ENCODE assay signal across 13 mouse cellular contexts in the genomic region with DNA sequence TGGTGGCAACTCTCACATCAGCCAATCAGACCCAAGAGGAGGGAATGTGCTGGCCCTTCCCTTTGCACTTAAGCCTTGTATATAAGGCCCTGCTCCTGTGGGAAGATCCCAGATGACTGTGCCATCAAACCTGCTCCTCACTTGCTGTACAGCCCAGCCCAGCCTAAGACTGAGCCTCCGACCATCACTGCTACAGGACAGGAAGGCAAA. TPM values are rescaled to one million over a fixed set of nuclear protein-coding genes. Genes with fewer than 3 reads are reported as not detected.
DNase-seq lines count a peak whose midpoint lies in the region; ATAC-seq lines count a peak whose summit lies in the region.
"Had no signal": no experiment of that assay in that cellular context is flagged by ENCODE, and none has a peak within 500 bp of the region (broad histone marks: within the 10 kb centered on the region; RNA-seq: fewer than 3 reads in every experiment).

Card14 (plus strand) TSS at position 111 of the 210 bp plus-strand sequence.

- WGBS in heart, embryonic 10.5 days, result 54% methylated on average over 1 of the region's 1 CpGs
- 48% methylated on average over 1 of the region's 1 CpGs for WGBS in hindbrain, embryonic 13.5 days
- WGBS in hindbrain, embryonic 11.5 days, result 47% methylated on average over 1 of the region's 1 CpGs
- 38% methylated on average over 1 of the region's 1 CpGs for WGBS in intestine, embryonic 16.5 days
- WGBS in neural tube, embryonic 13.5 days, result 65% methylated on average over 1 of the region's 1 CpGs
- 46% methylated on average over 1 of the region's 1 CpGs for WGBS in liver, embryonic 11.5 days

- no peak within 1 kb of the TSS for H3K4me2 ChIP-seq in hindbrain, embryonic 13.5 days
- H3K4me2 ChIP-seq in hindbrain, embryonic 11.5 days (replicated peaks; ENCODE audit: low read depth, low read length), result no peak within 1 kb of the TSS
- no peak within 1 kb of the TSS for H3K4me2 ChIP-seq in intestine, embryonic 16.5 days (ENCODE audit: low read depth, low read length)
- no peak within 1 kb of the TSS for H3K4me2 ChIP-seq in neural tube, embryonic 13.5 days
- no peak within 1 kb of the TSS for H3K4me2 ChIP-seq in liver, embryonic 11.5 days
- H3K4me2 ChIP-seq: kidney, embryonic 15.5 days; liver, embryonic 12.5 days had no signal

- H3K4me3 ChIP-seq in heart, embryonic 10.5 days, result peak within 1 kb of the TSS; percentile 10; the same call in 1 of the 2 replicates
- no peak within 1 kb of the TSS for H3K4me3 ChIP-seq in hindbrain, embryonic 13.5 days
- no peak within 1 kb of the TSS for H3K4me3 ChIP-seq in hindbrain, embryonic 11.5 days (ENCODE audit: low read depth, low read length)
- no peak within 1 kb of the TSS for H3K4me3 ChIP-seq in intestine, embryonic 16.5 days (ENCODE audit: low read length)
- no peak within 1 kb of the TSS for H3K4me3 ChIP-seq in neural tube, embryonic 13.5 days
- H3K4me3 ChIP-seq in liver, embryonic 11.5 days (ENCODE audit: low read depth, low read length), result no peak within 1 kb of the TSS
- H3K4me3 ChIP-seq: kidney, embryonic 15.5 days; liver, embryonic 12.5 days had no signal

- peaks cover 27% of the 10 kb centered on the region for H3K27me3 ChIP-seq in heart, embryonic 10.5 days (ENCODE audit: insufficient read depth, poor library complexity, severe bottlenecking)
- H3K27me3 ChIP-seq in hindbrain, embryonic 13.5 days, result peaks cover 25% of the 10 kb centered on the region
- peaks cover 3% of the 10 kb centered on the region; the same call in 1 of the 2 replicates for H3K27me3 ChIP-seq in hindbrain, embryonic 11.5 days (ENCODE audit: control insufficient read depth, insufficient read depth, low read length)
- no peaks in the 10 kb centered on the region for H3K27me3 ChIP-seq in intestine, embryonic 16.5 days (replicated peaks; ENCODE audit: control insufficient read depth, insufficient read depth, low read length)
- H3K27me3 ChIP-seq in neural tube, embryonic 13.5 days, result peaks cover 4% of the 10 kb centered on the region; the same call in 1 of the 2 replicates
- H3K27me3 ChIP-seq in liver, embryonic 11.5 days (replicated peaks; ENCODE audit: control insufficient read depth, insufficient read depth, low read length), result peaks cover 18% of the 10 kb centered on the region

- peaks cover 44% of the 10 kb centered on the region for H3K4me1 ChIP-seq in heart, embryonic 10.5 days
- H3K4me1 ChIP-seq in hindbrain, embryonic 13.5 days (replicated peaks), result peaks cover 12% of the 10 kb centered on the region; the same call in 1 of the 2 replicates
- H3K4me1 ChIP-seq in hindbrain, embryonic 11.5 days (replicated peaks; ENCODE audit: control insufficient read depth, insufficient read depth, low read length), result no peaks in the 10 kb centered on the region
- no peaks in the 10 kb centered on the region for H3K4me1 ChIP-seq in intestine, embryonic 16.5 days (ENCODE audit: control insufficient read depth, insufficient read depth, low read length)
- peaks cover 9% of the 10 kb centered on the region for H3K4me1 ChIP-seq in neural tube, embryonic 13.5 days (replicated peaks)
- H3K4me1 ChIP-seq in liver, embryonic 11.5 days (replicated peaks; ENCODE audit: control insufficient read depth, insufficient read depth, low read length), result no peaks in the 10 kb centered on the region
- H3K4me1 ChIP-seq: liver, embryonic 12.5 days had no signal

- ATAC-seq in hindbrain, embryonic 13.5 days (ENCODE audit: low FRiP score), result no peak
- no peak for ATAC-seq in hindbrain, embryonic 11.5 days (ENCODE audit: low FRiP score)
- no peak for ATAC-seq in intestine, embryonic 16.5 days
- ATAC-seq in neural tube, embryonic 13.5 days (ENCODE audit: low read depth), result no peak
- no peak for ATAC-seq in liver, embryonic 11.5 days (replicated peaks; ENCODE audit: low FRiP score)
- ATAC-seq: liver, embryonic 12.5 days had no signal

- H3K9me3 ChIP-seq in heart, embryonic 10.5 days, result no peaks in the 10 kb centered on the region
- H3K9me3 ChIP-seq in hindbrain, embryonic 13.5 days, result no peaks in the 10 kb centered on the region
- no peaks in the 10 kb centered on the region for H3K9me3 ChIP-seq in hindbrain, embryonic 11.5 days (ENCODE audit: control insufficient read depth, low read length)
- H3K9me3 ChIP-seq in intestine, embryonic 16.5 days (ENCODE audit: control insufficient read depth, low read length), result no peaks in the 10 kb centered on the region
- no peaks in the 10 kb centered on the region for H3K9me3 ChIP-seq in neural tube, embryonic 13.5 days
- no peaks in the 10 kb centered on the region for H3K9me3 ChIP-seq in liver, embryonic 11.5 days (ENCODE audit: control insufficient read depth, low read length)
- H3K9me3 ChIP-seq: kidney, embryonic 15.5 days; liver, embryonic 12.5 days had no signal

- peak within 1 kb of the TSS; percentile 87 for H3K27ac ChIP-seq in heart, embryonic 10.5 days
- H3K27ac ChIP-seq in hindbrain, embryonic 13.5 days, result no peak within 1 kb of the TSS
- H3K27ac ChIP-seq in hindbrain, embryonic 11.5 days (ENCODE audit: low read depth, low read length), result no peak within 1 kb of the TSS
- H3K27ac ChIP-seq in intestine, embryonic 16.5 days (ENCODE audit: low read length), result no peak within 1 kb of the TSS
- no peak within 1 kb of the TSS for H3K27ac ChIP-seq in neural tube, embryonic 13.5 days (replicated peaks)
- no peak within 1 kb of the TSS for H3K27ac ChIP-seq in liver, embryonic 11.5 days (ENCODE audit: low read depth, low read length)
- H3K27ac ChIP-seq: kidney, embryonic 15.5 days; liver, embryonic 12.5 days had no signal

- no peaks in the 10 kb centered on the region for H3K36me3 ChIP-seq in heart, embryonic 10.5 days
- H3K36me3 ChIP-seq in hindbrain, embryonic 13.5 days, result no peaks in the 10 kb centered on the region
- H3K36me3 ChIP-seq in hindbrain, embryonic 11.5 days (ENCODE audit: control insufficient read depth, insufficient read depth, low read length), result no peaks in the 10 kb centered on the region
- H3K36me3 ChIP-seq in intestine, embryonic 16.5 days (ENCODE audit: control insufficient read depth, insufficient read depth, low read length), result no peaks in the 10 kb centered on the region
- H3K36me3 ChIP-seq in neural tube, embryonic 13.5 days, result no peaks in the 10 kb centered on the region
- H3K36me3 ChIP-seq in liver, embryonic 11.5 days (ENCODE audit: control insufficient read depth, insufficient read depth, low read length), result no peaks in the 10 kb centered on the region
- H3K36me3 ChIP-seq: kidney, embryonic 15.5 days; liver, embryonic 12.5 days had no signal

- DNase-seq in heart, embryonic 10.5 days (ENCODE audit: low spot score), result no peak
- DNase-seq in heart, adult 8-10 months (ENCODE audit: low spot score), result no peak
- DNase-seq in hindbrain, embryonic 11.5 days (ENCODE audit: low spot score), result no peak
- DNase-seq in liver, embryonic 11.5 days (ENCODE audit: low spot score), result no peak
- no peak for DNase-seq in kidney, postnatal 14 days
- DNase-seq: cerebellum, adult 9-11 months; gastrocnemius, postnatal 36 days; thymus, postnatal 14 days had no signal

- peak within 1 kb of the TSS; percentile 43; the same call in 1 of the 2 replicates for H3K9ac ChIP-seq in hindbrain, embryonic 13.5 days
- no peak within 1 kb of the TSS for H3K9ac ChIP-seq in hindbrain, embryonic 11.5 days (ENCODE audit: low read depth, low read length)
- H3K9ac ChIP-seq in intestine, embryonic 16.5 days (ENCODE audit: low read depth, low read length), result peak within 1 kb of the TSS; percentile 29
- H3K9ac ChIP-seq in neural tube, embryonic 13.5 days, result peak within 1 kb of the TSS; percentile 34; the same call in 1 of the 2 replicates
- H3K9ac ChIP-seq in liver, embryonic 11.5 days (ENCODE audit: low read depth, low read length), result no peak within 1 kb of the TSS
- H3K9ac ChIP-seq: kidney, embryonic 15.5 days; liver, embryonic 12.5 days had no signal

RNA-seq across cellular contexts. Expression of gene Card14, which starts in this region (rescaled TPM):
- 0.24 and 0.48 TPM in 2 replicates for polyA plus RNA-seq in heart, embryonic 10.5 days (2016; fragmentation: Nextera tagmentation; extraction: Ambion mirVana)
- under 1 TPM in 2 of 4 experiments, not detected in 2; 0.13 to 0.14 TPM for total RNA-seq in heart, adult 8-10 months (2022)
- polyA plus RNA-seq in hindbrain, embryonic 13.5 days (2015; fragmentation: Nextera tagmentation; extraction: Ambion mirVana), result 0.06 and 0.09 TPM in 2 replicates
- polyA plus RNA-seq in hindbrain, embryonic 11.5 days (2014; fragmentation: Nextera tagmentation; extraction: Ambion mirVana), result not detected in 2 replicates
- 8.5 and 10.5 TPM in 2 replicates for polyA plus RNA-seq in intestine, embryonic 16.5 days (2015; fragmentation: Nextera tagmentation; extraction: Ambion mirVana)
- polyA plus RNA-seq in neural tube, embryonic 13.5 days (2015; fragmentation: Nextera tagmentation; extraction: Ambion mirVana), result 0.17 and 0.23 TPM in 2 replicates
- 0.32 and 0.37 TPM in 2 replicates for polyA plus RNA-seq in liver, embryonic 11.5 days (2014; fragmentation: Nextera tagmentation; extraction: Ambion mirVana)

Comparison
In these comparisons a context has a peak if more than half of its experiments do, and no peak if none do; other contexts are left out.
1. H3K9ac ChIP-seq: peak in hindbrain, embryonic 13.5 days (single experiment), intestine, embryonic 16.5 days (single experiment) and neural tube, embryonic 13.5 days (single experiment); none in hindbrain, embryonic 11.5 days (single experiment) and liver, embryonic 11.5 days (single experiment).